Mouse (Mus musculus): Measurements from ENCODE around the gene Neu4.
A peak's percentile ranks its signal among the peaks of the same experiment; 100 is the strongest.
"Not testable (repeated sequence)": the region's sequence is repeated elsewhere in the genome, so short reads cannot be mapped to it uniquely, and the experiment has no call there.

Neu4 gene

GRCm38 (mm10) chr1:94053530-94054216 lies 33.4 kb downstream of the Neu4 start:
- peak; percentile 66 to 67 for DNase-seq (ENCODE audit: low spot score in 2 of 2)

- DNase-seq (ENCODE audit: low spot score in 2 of 2): no peak
Measured at GRCm38 (mm10) chr1:94054481-94054880, 34.2 kb downstream of the Neu4 start.

GRCm38 (mm10) chr1:94055966-94056365 lies 35.7 kb downstream of the Neu4 start:
- DNase-seq (ENCODE audit: low spot score in 2 of 2): no peak

- DNase-seq (ENCODE audit: low spot score in 2 of 2): no peak
Measured at GRCm38 (mm10) chr1:94057401-94057800, 37.1 kb downstream of the Neu4 start.

GRCm38 (mm10) chr1:94058281-94058680 lies 38.0 kb downstream of the Neu4 start:
- not testable (repeated sequence) for DNase-seq (ENCODE audit: low spot score in 2 of 2)

- no peak for DNase-seq (ENCODE audit: low spot score in 2 of 2)
Measured at GRCm38 (mm10) chr1:94074756-94075155, 54.5 kb downstream of the Neu4 start.

- no peak for DNase-seq (ENCODE audit: low spot score in 2 of 2)
Measured at GRCm38 (mm10) chr1:94076702-94077101, 56.5 kb downstream of the Neu4 start.

Data from frontal cortex, postnatal 14 days (tissue).